Mouse (Mus musculus): ENCODE measurements at regions not wholly inside any gene's neighbourhood (a gene's known extent, or its start where the extent isn't known, plus 50 kb on each side); places are given as distances from the start of the nearest gene placed in this dataset.

DNA sequence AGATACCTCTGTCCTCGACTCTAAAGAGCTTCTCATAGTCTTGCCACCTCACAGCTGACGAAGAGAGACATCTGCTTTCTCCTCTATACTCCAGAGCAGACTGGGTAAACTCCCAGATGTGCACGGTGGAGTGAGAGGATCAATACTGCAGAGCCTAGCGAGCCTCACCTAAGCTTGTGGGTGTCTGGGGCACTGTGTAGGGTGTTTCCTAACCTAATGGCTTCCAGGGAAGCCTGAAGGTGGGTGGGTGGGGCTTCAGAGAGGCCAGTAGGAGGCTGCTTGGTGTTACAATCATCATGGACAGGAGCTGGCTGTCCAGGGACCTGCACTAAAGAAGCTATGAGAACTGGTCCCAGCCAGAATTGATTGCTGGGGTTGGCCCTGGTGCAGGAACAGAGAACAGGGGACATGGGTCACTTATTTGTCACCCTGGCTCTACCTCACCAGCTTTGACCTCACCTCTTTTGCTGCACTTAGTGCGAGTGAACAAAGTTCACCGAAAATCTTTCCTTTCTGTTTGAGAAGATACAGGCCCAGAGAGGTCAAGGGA, 57.5 kb upstream of the Tle3 start:
- TF ChIP-seq POLR2A (IDR thresholded peaks at IDR 0.05; ENCODE audit: borderline replicate concordance, insufficient read depth, low read length): no peak
- TF ChIP-seq CTCF (IDR thresholded peaks at IDR 0.05; ENCODE audit: borderline replicate concordance, insufficient read depth, low read depth, low read length): no peak

Data from cerebellum, adult 2 months (tissue).